Mouse (Mus musculus) retina, postnatal 7 days (tissue): Measurements from ENCODE around the gene Tbc1d5.
"Not testable (repeated sequence)": the region's sequence is repeated elsewhere in the genome, so short reads cannot be mapped to it uniquely, and the experiment has no call there.

ENCODE experiments used
- DNase-seq: peaks from one replicate; pipeline ENCODE4 v3.0.0-alpha.2; 2012; ENCODE audit warnings: low read depth, low spot score

Gene Tbc1d5

GRCm38 (mm10) chr17:50741386-50741785, 437.8 kb downstream of the Tbc1d5 start:
- DNase-seq = no peak

DNA sequence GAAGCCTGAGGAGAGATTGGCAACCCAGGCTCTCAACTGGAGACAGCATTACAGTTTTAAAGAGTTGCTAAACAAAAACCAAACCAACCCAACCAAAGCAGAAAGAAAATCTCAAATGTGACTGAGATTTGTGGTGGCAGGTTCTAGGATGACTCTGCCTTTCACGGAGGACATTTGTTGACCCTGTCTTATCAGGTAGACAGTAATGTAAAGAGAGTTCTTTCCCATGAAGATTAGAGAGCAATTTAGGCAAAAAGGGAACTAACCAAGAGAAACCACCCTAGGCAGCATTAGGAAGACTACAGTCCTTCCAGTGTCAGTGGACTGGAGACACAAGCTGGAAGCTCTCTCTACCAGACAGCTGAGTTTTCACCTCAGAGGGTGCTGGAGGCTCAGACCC, 438.3 kb downstream of the Tbc1d5 start:
- DNase-seq = no peak

- DNase-seq = no peak
Measured at GRCm38 (mm10) chr17:50738476-50738875, 440.7 kb downstream of the Tbc1d5 start.

GRCm38 (mm10) chr17:50737068-50737467, 442.1 kb downstream of the Tbc1d5 start:
- no peak for DNase-seq

DNA sequence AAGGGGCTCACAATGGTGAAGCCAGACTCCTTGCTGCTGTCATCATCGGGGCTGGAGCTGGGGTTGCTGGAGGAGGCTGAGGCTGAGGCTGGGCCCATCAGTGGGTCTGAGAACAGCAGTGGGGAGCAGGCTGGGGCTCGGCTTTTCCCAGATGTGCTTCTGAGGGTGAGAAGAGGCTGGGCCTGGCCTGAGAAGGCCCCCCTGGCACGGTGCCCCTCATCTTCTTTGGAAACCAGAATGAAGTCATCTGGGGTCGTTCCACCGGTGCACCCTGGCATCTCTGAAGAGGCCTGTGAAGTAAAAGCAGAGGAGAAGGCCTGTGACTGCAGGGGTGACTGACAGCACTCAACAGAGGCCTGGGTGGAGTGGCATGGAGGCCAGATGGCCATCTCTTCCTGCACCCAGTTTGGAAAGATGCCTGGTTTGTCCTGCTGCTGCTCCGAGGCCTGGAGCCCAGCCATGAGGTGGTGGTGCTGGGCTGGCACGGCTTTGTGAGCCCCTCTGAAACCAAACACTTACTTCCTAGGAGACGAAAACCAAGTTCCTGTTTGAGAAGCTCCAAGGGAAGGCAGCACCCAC, 443.1 kb downstream of the Tbc1d5 start:
- no peak for DNase-seq

DNA sequence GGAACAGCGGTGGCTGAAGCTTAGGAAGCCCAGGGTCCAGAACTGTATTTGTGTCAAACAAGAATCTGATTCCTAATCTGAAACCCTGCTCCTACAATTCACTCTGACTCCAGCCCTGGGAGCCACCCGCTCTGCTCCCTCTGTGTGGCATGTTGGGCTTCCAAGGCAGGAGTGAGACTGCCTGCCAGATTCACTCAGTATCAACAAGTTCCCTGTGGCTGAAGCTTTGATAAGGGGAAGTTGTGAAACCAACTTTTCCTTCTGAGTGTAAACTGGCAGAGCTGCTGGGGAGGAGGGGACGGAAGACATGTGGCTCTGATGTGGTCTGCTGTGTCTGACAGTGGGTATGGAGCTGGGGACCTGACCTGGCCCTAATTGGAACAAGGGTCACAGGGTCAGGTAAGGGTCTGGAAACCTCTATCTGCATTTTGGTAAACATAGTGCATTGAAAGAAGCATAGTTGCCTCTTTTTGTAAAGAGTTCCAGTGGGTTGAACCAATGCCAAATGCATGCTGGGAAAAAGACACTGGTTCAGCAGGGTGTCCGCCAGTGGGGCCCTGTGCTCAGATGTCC, 443.7 kb downstream of the Tbc1d5 start:
- DNase-seq = no peak

DNA sequence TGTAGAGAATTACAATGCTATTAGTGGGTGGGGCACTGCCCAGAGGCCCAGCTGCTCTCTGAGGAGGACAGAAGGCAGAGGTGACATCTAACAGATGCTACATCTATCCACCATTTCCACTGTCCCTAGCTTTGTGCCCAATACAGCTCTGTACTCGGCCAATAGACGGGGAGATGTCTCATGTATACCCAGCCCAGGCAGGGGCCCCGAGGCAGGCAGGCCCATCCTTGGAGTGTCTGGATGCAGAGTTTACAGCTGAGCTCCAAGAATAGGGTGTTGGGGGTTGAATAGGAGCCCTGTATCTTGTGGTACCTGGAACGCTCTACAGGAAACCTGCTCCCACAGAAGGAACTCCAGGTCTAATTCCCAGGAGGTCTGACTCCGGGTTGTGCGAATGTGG, 444.4 kb downstream of the Tbc1d5 start:
- no peak for DNase-seq

DNA sequence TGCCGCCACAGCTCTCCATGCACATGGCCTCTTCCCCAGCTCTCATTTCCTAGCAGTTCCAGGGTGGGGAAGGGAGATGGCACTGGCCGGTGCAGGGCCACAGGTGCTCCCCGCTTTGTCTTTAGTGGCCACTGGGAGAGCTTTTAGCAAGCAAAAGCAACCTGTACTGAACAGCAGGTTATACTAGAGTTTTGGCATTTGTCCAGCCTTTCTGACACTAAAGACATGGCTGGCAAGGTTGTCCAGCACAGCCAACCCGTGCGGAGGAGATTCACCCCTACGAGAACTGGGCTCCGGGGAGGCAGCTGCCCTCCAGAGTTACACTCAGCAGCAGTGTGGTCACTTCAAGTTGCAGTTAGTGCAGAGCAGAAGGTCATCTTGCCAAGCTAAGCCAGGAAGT, 445.8 kb downstream of the Tbc1d5 start:
- no peak for DNase-seq

DNA sequence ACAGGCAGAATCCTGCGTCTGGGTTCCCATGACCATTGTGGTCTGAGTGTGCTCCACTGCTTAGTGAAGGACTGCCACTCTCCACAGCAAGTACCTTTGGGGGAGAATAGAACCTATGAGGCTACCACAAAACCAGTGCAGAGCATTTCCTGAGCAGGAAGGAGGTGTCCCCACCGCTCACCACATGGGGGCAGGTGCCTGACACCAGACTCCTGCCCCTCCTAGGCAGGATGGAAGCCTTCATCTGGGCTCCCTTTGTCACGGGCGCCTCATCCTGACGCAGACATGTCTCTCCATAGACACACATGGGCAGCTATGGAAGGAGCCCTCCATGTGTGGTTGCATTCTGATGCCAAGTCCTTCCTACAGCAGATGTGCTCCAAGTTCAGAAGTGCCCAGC, 447.3 kb downstream of the Tbc1d5 start:
- DNase-seq = no peak

GRCm38 (mm10) chr17:50730896-50731295, 448.3 kb downstream of the Tbc1d5 start:
- no peak for DNase-seq

GRCm38 (mm10) chr17:50729577-50729976, 449.6 kb downstream of the Tbc1d5 start:
- DNase-seq = no peak

DNA sequence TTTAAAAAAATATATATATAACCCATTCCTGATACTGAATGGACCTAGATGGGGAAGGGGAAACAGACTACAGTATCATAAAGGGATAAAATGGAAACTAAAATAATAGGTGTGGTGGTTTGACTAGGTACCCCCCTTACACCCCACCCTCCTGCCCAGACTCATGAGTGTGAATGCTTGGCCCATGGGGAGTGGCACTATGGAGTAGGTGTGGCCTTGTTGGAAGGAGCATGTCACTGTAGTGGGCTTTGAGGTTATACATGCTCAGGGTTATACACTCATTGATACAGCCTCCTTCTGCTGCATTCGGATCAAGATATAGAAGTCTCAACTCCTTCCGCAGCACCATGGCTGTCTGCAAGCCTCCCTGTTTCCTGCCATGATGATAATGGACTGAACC, 450.1 kb downstream of the Tbc1d5 start:
- DNase-seq = no peak

- no peak for DNase-seq
Measured at GRCm38 (mm10) chr17:50726265-50726664, 452.9 kb downstream of the Tbc1d5 start.

- DNase-seq = no peak
Measured at GRCm38 (mm10) chr17:50724376-50724775, 454.8 kb downstream of the Tbc1d5 start.

DNA sequence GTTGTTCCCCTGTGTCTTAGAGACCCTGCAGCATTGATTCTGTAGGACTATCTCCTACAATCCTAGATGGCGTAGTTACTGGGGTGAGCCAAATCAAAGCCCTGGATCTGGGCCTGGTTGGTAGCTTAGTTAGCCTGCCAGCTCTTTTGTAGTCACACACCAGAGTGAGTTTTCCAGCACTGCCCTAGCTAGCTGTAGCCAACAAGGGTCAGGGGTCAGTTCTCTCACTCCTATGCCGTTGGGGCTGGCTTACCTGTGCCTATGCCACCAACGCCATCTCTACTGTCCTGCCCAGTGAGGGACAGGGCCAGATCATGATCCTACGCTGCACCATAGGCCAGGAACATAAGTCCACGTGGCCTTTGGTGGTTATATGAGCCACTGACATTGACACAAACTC, 461.6 kb downstream of the Tbc1d5 start:
- DNase-seq = no peak

GRCm38 (mm10) chr17:50710497-50711222, 468.5 kb downstream of the Tbc1d5 start:
- peak; percentile 13 for DNase-seq

DNA sequence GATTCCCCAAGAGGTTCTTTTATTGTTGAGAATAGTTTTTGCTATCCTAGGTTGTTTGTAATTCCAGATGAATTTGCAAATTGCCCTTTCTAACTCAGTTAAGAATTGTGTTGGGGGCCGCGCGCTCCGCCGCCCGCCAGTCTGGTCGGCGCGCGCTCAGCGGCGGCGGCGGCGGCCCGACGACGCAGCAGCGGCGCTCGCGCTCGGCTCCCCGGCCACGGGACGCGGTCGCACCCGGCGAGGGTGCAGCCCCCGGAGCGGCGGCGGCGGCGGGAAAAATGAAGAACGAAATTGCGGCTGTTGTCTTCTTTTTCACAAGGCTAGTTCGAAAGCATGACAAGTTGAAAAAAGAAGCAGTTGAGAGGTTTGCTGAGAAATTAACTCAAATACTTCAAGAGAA, 480.7 kb downstream of the Tbc1d5 start:
- not testable (repeated sequence) for DNase-seq

DNA sequence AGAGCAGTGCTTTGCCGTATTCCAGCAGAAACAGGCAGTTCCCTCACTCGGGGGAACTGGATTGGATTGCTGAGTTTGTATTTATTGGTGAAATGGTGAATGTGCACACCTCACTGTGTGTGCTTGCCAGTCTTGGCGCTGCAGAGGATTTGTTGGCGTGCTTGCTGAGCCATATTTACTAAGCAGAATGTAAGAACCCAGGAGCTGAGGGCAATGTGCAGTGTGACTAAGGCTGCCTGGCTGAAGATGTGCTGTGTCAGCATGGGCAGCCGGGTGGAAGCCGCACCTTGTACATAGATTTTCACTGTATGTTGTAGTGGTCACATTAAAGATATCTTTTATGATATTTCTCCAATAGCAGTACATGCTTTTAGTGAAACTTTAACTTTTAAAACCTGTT, 491.0 kb downstream of the Tbc1d5 start:
- no peak for DNase-seq

DNA sequence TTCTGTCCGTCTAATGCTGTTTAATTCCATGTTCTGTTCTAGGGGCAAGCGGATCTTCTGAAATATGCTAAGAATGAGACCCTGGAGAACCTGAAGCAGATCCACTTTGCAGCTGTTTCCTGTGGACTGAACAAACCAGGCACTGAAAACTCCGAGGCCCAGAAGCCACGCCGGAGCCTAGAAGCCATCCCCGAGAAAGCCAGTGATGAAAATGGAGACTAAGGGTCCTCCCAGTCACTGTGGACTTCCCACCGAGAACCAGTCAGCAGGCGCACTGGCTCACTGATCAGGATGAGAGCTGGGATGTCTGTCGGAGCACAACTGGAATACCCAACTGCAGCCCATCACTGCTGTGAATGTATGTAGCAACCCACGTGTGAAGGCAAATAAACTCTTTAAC, 491.5 kb downstream of the Tbc1d5 start:
- no peak for DNase-seq

GRCm38 (mm10) chr17:50684960-50685645, 494.0 kb downstream of the Tbc1d5 start:
- no peak for DNase-seq
